Mouse (Mus musculus) embryonic facial prominence, embryonic 11.5 days (tissue): ENCODE measurements around the gene Lyrm4. TPM values are rescaled to one million over a fixed set of nuclear protein-coding genes. Genes with fewer than 3 reads are reported as not detected.

Experiments
- ATAC-seq: fragments of 200-750 bp; cut with Nextera tagmentation; replicated peaks from 2 replicates; pipeline ENCODE4 v1.8.0; 2017; ENCODE audit warnings: low read depth; ENCODE audit not compliant: insufficient number of reproducible peaks, low FRiP score, low TSS enrichment
- DNase-seq: peaks from one replicate; pipeline ENCODE4 v3.0.0-alpha.2; 2015; ENCODE audit warnings: low spot score
- H3K27ac ChIP-seq: fragments of 300-500 bp; sonication (generic); replicated peaks from 2 replicates; pipeline ENCODE4 v1.5.1; 2014; ENCODE audit warnings: mild to moderate bottlenecking, low read depth, low read length, control low read depth
- H3K27me3 ChIP-seq: fragments of 300-500 bp; sonication (generic); 2 replicates; pipeline ENCODE4 v1.6.1; 2014; ENCODE audit warnings: mild to moderate bottlenecking, low read length, moderate library complexity, mixed read lengths; ENCODE audit not compliant: control insufficient read depth, insufficient read depth
- H3K36me3 ChIP-seq: fragments of 300-500 bp; sonication (generic); replicated peaks from 2 replicates; pipeline ENCODE4 v1.6.1; 2014; ENCODE audit warnings: low read depth, mild to moderate bottlenecking, low read length, moderate library complexity, mixed read lengths; ENCODE audit not compliant: control insufficient read depth, insufficient read depth
- H3K4me1 ChIP-seq: fragments of 300-500 bp; sonication (generic); 2 replicates; pipeline ENCODE4 v1.6.1; 2014; ENCODE audit warnings: low read length, mixed read lengths; ENCODE audit not compliant: control insufficient read depth, insufficient read depth
- H3K4me2 ChIP-seq: fragments of 300-500 bp; sonication (generic); 2 replicates; pipeline ENCODE4 v1.6.1; 2014; ENCODE audit warnings: low read depth, mild to moderate bottlenecking, control low read depth, low read length, moderate library complexity
- H3K4me3 ChIP-seq: fragments of 300-500 bp; sonication (generic); 2 replicates; pipeline ENCODE4 v1.5.1; 2014; ENCODE audit warnings: low read depth, low read length, control low read depth
- H3K9ac ChIP-seq: fragments of 300-500 bp; sonication (generic); replicated peaks from 2 replicates; pipeline ENCODE4 v1.6.1; 2014; ENCODE audit warnings: mild to moderate bottlenecking, control low read depth, low read length
- H3K9me3 ChIP-seq: fragments of 300-500 bp; sonication (generic); replicated peaks from 2 replicates; pipeline ENCODE4 v1.6.1; 2016; ENCODE audit warnings: mild to moderate bottlenecking, low read length, inconsistent platforms, mixed read lengths; ENCODE audit not compliant: control insufficient read depth
- WGBS: fragments of 180-500 bp; shearing (Covaris S2); extraction: QIAGEN DNeasy Blood & Tissue Kit; methylation state at CpG from one replicate; pipeline ENCODE4 v1.1.7; 2014; 5-methylcytosine and 5-hydroxymethylcytosine counted together
- polyA plus RNA-seq: library from polyadenylated mRNA; unstranded; fragments of >200 nt; fragmentation: Nextera tagmentation; extraction: Ambion mirVana; gene quantifications from 2 replicates; pipeline ENCODE4 v1.2.1, GENCODE M21; 2014

Gene Lyrm4
- polyA plus RNA-seq, 1 experiment from 2014 or later, result 22.6 TPM

GRCm38 (mm10) chr13:36086608-36087391, 30.5 kb downstream of the Lyrm4 start:
- H3K4me2 ChIP-seq, result no peak overlapping the region
- no peaks in the 10 kb centered on the region for H3K27me3 ChIP-seq
- H3K9ac ChIP-seq, result no peak overlapping the region
- WGBS, result 89% methylated on average over 5 of the region's 5 CpGs
- DNase-seq, result no peak
- H3K4me1 ChIP-seq, result no peaks in the 10 kb centered on the region
- H3K9me3 ChIP-seq, result no peaks in the 10 kb centered on the region
- no peak overlapping the region for H3K4me3 ChIP-seq
- no peak overlapping the region for H3K27ac ChIP-seq
- no peak for ATAC-seq
- H3K36me3 ChIP-seq, result no peaks in the 10 kb centered on the region

GRCm38 (mm10) chr13:36085971-36086370, 31.4 kb downstream of the Lyrm4 start:
- no peak overlapping the region for H3K4me2 ChIP-seq
- no peak for ATAC-seq

GRCm38 (mm10) chr13:36084701-36085100, 32.6 kb downstream of the Lyrm4 start:
- Histone ChIP-seq H3K4me1 (no peaks in the 10 kb centered on the region), H3K27me3 (no peaks in the 10 kb centered on the region), H3K4me3 (no peak overlapping the region), H3K9me3 (no peaks in the 10 kb centered on the region), H3K9ac (no peak overlapping the region), H3K36me3 (no peaks in the 10 kb centered on the region), H3K4me2 (no peak overlapping the region), H3K27ac (no peak overlapping the region)
- no peak for ATAC-seq
- WGBS, result 89% methylated on average over 3 of the region's 3 CpGs
- DNase-seq, result no peak

More at GRCm38 (mm10) chr13:36085971-36086370, 31.4 kb downstream of the Lyrm4 start:
- WGBS, result 94% methylated on average over 3 of the region's 3 CpGs
- no peaks in the 10 kb centered on the region for H3K27me3 ChIP-seq
- no peaks in the 10 kb centered on the region for H3K9me3 ChIP-seq
- H3K4me3 ChIP-seq, result no peak overlapping the region
- no peak for DNase-seq
- no peak overlapping the region for H3K27ac ChIP-seq
- no peaks in the 10 kb centered on the region for H3K36me3 ChIP-seq
- no peaks in the 10 kb centered on the region for H3K4me1 ChIP-seq
- H3K9ac ChIP-seq, result no peak overlapping the region

GRCm38 (mm10) chr13:36081591-36081990, 35.7 kb downstream of the Lyrm4 start:
- ATAC-seq (no peak), DNase-seq (no peak)
- H3K36me3 ChIP-seq, result no peaks in the 10 kb centered on the region
- H3K27me3 ChIP-seq, result no peaks in the 10 kb centered on the region
- WGBS, result 90% methylated on average over 3 of the region's 3 CpGs
- H3K4me3 ChIP-seq, result no peak overlapping the region
- H3K27ac ChIP-seq, result no peak overlapping the region
- no peak overlapping the region for H3K9ac ChIP-seq
- H3K4me1 ChIP-seq, result no peaks in the 10 kb centered on the region
- H3K9me3 ChIP-seq, result no peaks in the 10 kb centered on the region
- no peak overlapping the region for H3K4me2 ChIP-seq

- H3K27ac ChIP-seq, result no peak overlapping the region
- no peak overlapping the region for H3K4me2 ChIP-seq
- no peak overlapping the region for H3K4me3 ChIP-seq
- ATAC-seq, result no peak
- H3K9ac ChIP-seq, result no peak overlapping the region
- WGBS, result 88% methylated on average over 3 of the region's 3 CpGs
- no peaks in the 10 kb centered on the region for H3K9me3 ChIP-seq
- no peak for DNase-seq
- H3K27me3 ChIP-seq, result no peaks in the 10 kb centered on the region
- no peaks in the 10 kb centered on the region for H3K36me3 ChIP-seq
- no peaks in the 10 kb centered on the region for H3K4me1 ChIP-seq
Observed at GRCm38 (mm10) chr13:36074484-36074883, 42.8 kb downstream of the Lyrm4 start.

GRCm38 (mm10) chr13:36066676-36067075, 50.6 kb downstream of the Lyrm4 start:
- 72% methylated on average over 2 of the region's 2 CpGs for WGBS
- no peak for ATAC-seq

GRCm38 (mm10) chr13:36057489-36057888, 59.8 kb downstream of the Lyrm4 start:
- ATAC-seq, result no peak
- DNase-seq, result peak; percentile 15
- no peaks in the 10 kb centered on the region for H3K4me1 ChIP-seq
- H3K27ac ChIP-seq, result no peak overlapping the region
- no peaks in the 10 kb centered on the region for H3K27me3 ChIP-seq
- no peaks in the 10 kb centered on the region for H3K36me3 ChIP-seq
- H3K9me3 ChIP-seq, result no peaks in the 10 kb centered on the region
- no peak overlapping the region for H3K4me3 ChIP-seq
- WGBS, result 62% methylated on average over 2 of the region's 2 CpGs
- no peak overlapping the region for H3K4me2 ChIP-seq
- no peak overlapping the region for H3K9ac ChIP-seq

More at GRCm38 (mm10) chr13:36066676-36067075, 50.6 kb downstream of the Lyrm4 start:
- Histone ChIP-seq H3K9me3 (no peaks in the 10 kb centered on the region), H3K27me3 (no peaks in the 10 kb centered on the region), H3K4me3 (no peak overlapping the region), H3K4me1 (no peaks in the 10 kb centered on the region), H3K36me3 (no peaks in the 10 kb centered on the region), H3K27ac (no peak overlapping the region), H3K4me2 (no peak overlapping the region), H3K9ac (no peak overlapping the region)
- no peak for DNase-seq

- H3K27ac ChIP-seq, result no peak overlapping the region
- H3K27me3 ChIP-seq, result no peaks in the 10 kb centered on the region
- ATAC-seq, result no peak
- H3K4me2 ChIP-seq, result no peak overlapping the region
- WGBS, result 90% methylated on average over 4 of the region's 4 CpGs
- H3K4me1 ChIP-seq, result no peaks in the 10 kb centered on the region
- H3K4me3 ChIP-seq, result no peak overlapping the region
- no peak for DNase-seq
- no peaks in the 10 kb centered on the region for H3K9me3 ChIP-seq
- no peaks in the 10 kb centered on the region for H3K36me3 ChIP-seq
- H3K9ac ChIP-seq, result no peak overlapping the region
Observed at GRCm38 (mm10) chr13:36056925-36057324, 60.4 kb downstream of the Lyrm4 start.
